Mouse (Mus musculus): ENCODE results near the gene Zbtb32. TPM values are rescaled to one million over a fixed set of nuclear protein-coding genes. Genes with fewer than 3 reads are reported as not detected.

Zbtb32 gene
- polyA plus RNA-seq, 2 experiments = 0.55 to 0.67 TPM

DNA sequence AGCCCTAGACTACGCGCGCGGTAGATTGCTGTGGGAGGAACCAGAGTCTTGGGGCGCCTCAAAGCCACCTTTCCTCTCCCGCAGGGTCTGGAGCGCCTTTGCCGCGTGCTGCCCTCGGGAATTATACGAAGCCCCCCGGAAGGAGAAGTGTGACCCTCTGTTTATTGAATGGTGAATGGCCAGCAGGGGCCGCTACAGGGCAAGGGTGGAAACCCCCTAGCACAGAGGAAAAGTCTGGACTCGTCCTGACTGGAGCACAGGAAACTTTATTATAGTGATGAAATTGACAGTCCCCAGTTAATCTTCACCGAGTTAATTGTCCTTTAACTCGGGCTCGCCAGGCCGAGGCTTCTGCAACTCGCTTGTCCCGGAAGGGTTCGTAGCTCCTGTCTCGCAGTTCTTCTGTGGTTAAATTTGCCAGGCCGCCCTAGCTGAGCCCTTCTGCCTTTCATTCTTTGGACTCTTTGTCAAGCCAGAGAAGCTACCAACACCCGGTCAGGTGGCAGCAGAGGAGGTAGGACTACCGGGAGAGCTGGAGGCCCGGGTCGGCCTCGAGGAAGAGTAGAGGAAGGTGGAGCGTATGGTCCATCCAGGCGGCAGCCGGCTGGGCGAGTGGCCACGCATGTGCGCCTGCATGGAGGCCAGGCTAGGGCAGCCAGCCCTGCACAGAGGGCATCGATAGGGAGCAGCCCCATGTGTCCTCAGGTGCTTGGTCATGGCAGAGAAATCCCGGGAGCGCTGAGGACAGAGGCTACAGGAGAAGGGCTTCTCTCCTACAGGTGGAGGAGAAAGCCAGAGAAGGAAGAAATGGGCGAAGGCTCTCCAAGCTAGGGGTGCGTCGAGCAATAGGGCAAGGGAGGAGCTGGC is 9.0 kb downstream of the Zbtb32 start:
- ATAC-seq (ENCODE audit: low FRiP score, low read depth) = peak; percentile 70
- TF ChIP-seq POLR2A (IDR thresholded peaks at IDR 0.05; ENCODE audit: borderline replicate concordance, extremely low read depth, insufficient read depth, insufficient read length) = no peak
- peak overlapping the region; percentile 77 for H3K4me2 ChIP-seq (replicated peaks; ENCODE audit: low read depth, low read length, severe bottlenecking)
- WGBS = 28% methylated on average over 40 of the region's 40 CpGs
- DNase-seq (ENCODE audit: low spot score) = peak; percentile 92
- peak overlapping the region; percentile 98 for H3K9ac ChIP-seq (ENCODE audit: low read depth, low read length, severe bottlenecking)
- H3K27me3 ChIP-seq (ENCODE audit: control insufficient read depth, insufficient read depth, low read length) = no peaks in the 10 kb centered on the region
- peak overlapping the region; percentile 92 for H3K27ac ChIP-seq (replicated peaks; ENCODE audit: low read depth, low read length)
- H3K36me3 ChIP-seq (ENCODE audit: control insufficient read depth, insufficient read depth, low read length) = peaks cover 21% of the 10 kb centered on the region
- no peaks in the 10 kb centered on the region for H3K9me3 ChIP-seq (ENCODE audit: control insufficient read depth, low read length)
- peaks cover 14% of the 10 kb centered on the region for H3K4me1 ChIP-seq (ENCODE audit: control insufficient read depth, insufficient read depth, low read length)
- peak overlapping the region; percentile 96 for H3K4me3 ChIP-seq (replicated peaks; ENCODE audit: low read length)

GRCm38 (mm10) chr7:30588676-30589434 is 9.9 kb downstream of the Zbtb32 start, which contains the start of gene Kmt2b:
Gene Kmt2b, minus strand, starts transcription at chr7:30588726.
- DNase-seq (ENCODE audit: low spot score) (peak; percentile 98), ATAC-seq (ENCODE audit: low FRiP score, low read depth) (peak; percentile 94)
- Histone ChIP-seq H3K9me3 (ENCODE audit: control insufficient read depth, low read length) (no peaks in the 10 kb centered on the region), H3K27me3 (ENCODE audit: control insufficient read depth, insufficient read depth, low read length) (no peaks in the 10 kb centered on the region), H3K36me3 (ENCODE audit: control insufficient read depth, insufficient read depth, low read length) (peaks cover 29% of the 10 kb centered on the region), H3K27ac (replicated peaks; ENCODE audit: low read depth, low read length) (peak within 1 kb of the TSS; percentile 92), H3K4me2 (replicated peaks; ENCODE audit: low read depth, low read length, severe bottlenecking) (peak within 1 kb of the TSS; percentile 85), H3K4me1 (ENCODE audit: control insufficient read depth, insufficient read depth, low read length) (peaks cover 14% of the 10 kb centered on the region), H3K9ac (ENCODE audit: low read depth, low read length, severe bottlenecking) (peak within 1 kb of the TSS; percentile 98), H3K4me3 (replicated peaks; ENCODE audit: low read length) (peak within 1 kb of the TSS; percentile 96)
- under 1% methylated on average over 38 of the region's 68 CpGs for WGBS
- TF ChIP-seq POLR2A (IDR thresholded peaks at IDR 0.05; ENCODE audit: borderline replicate concordance, extremely low read depth, insufficient read depth, insufficient read length) = peak; percentile 43; the same call in 1 of the 2 replicates

- peaks cover 37% of the 10 kb centered on the region for H3K36me3 ChIP-seq (ENCODE audit: control insufficient read depth, insufficient read depth, low read length)
- under 1% methylated on average over 59 of the region's 67 CpGs for WGBS
- no peaks in the 10 kb centered on the region for H3K27me3 ChIP-seq (ENCODE audit: control insufficient read depth, insufficient read depth, low read length)
- no peaks in the 10 kb centered on the region for H3K9me3 ChIP-seq (ENCODE audit: control insufficient read depth, low read length)
- no peak for TF ChIP-seq POLR2A (IDR thresholded peaks at IDR 0.05; ENCODE audit: borderline replicate concordance, extremely low read depth, insufficient read depth, insufficient read length)
- H3K4me1 ChIP-seq (ENCODE audit: control insufficient read depth, insufficient read depth, low read length) = peaks cover 14% of the 10 kb centered on the region
- no peak for DNase-seq (ENCODE audit: low spot score)
- peak overlapping the region; percentile 98 for H3K9ac ChIP-seq (ENCODE audit: low read depth, low read length, severe bottlenecking)
- H3K4me2 ChIP-seq (replicated peaks; ENCODE audit: low read depth, low read length, severe bottlenecking) = peak overlapping the region; percentile 85
- peak overlapping the region; percentile 96 for H3K4me3 ChIP-seq (replicated peaks; ENCODE audit: low read length)
- peak overlapping the region; percentile 92 for H3K27ac ChIP-seq (replicated peaks; ENCODE audit: low read depth, low read length)
- peak; percentile 10 for ATAC-seq (ENCODE audit: low FRiP score, low read depth)
Measured at GRCm38 (mm10) chr7:30587842-30588667, 10.7 kb downstream of the Zbtb32 start.

- Histone ChIP-seq H3K27ac (replicated peaks; ENCODE audit: low read depth, low read length) (no peak overlapping the region), H3K27me3 (ENCODE audit: control insufficient read depth, insufficient read depth, low read length) (no peaks in the 10 kb centered on the region), H3K9ac (ENCODE audit: low read depth, low read length, severe bottlenecking) (0 out of 2 replicates have a peak overlapping the region, but pooled peaks have one; percentile 98), H3K36me3 (ENCODE audit: control insufficient read depth, insufficient read depth, low read length) (peaks cover 52% of the 10 kb centered on the region), H3K9me3 (ENCODE audit: control insufficient read depth, low read length) (no peaks in the 10 kb centered on the region), H3K4me2 (replicated peaks; ENCODE audit: low read depth, low read length, severe bottlenecking) (no peak overlapping the region; the same call in 1 of the 2 replicates), H3K4me1 (ENCODE audit: control insufficient read depth, insufficient read depth, low read length) (peaks cover 14% of the 10 kb centered on the region), H3K4me3 (replicated peaks; ENCODE audit: low read length) (0 out of 2 replicates have a peak overlapping the region, but pooled peaks have one; percentile 96)
- WGBS = 86% methylated on average over 28 of the region's 28 CpGs
- DNase-seq (ENCODE audit: low spot score) = no peak
- no peak for ATAC-seq (ENCODE audit: low FRiP score, low read depth)
- TF ChIP-seq POLR2A (IDR thresholded peaks at IDR 0.05; ENCODE audit: borderline replicate concordance, extremely low read depth, insufficient read depth, insufficient read length) = no peak
Measured at GRCm38 (mm10) chr7:30586455-30587020, 12.2 kb downstream of the Zbtb32 start.

Data from limb, embryonic 14.5 days (tissue).